Mouse (Mus musculus) E14TG2a.4 (cell line): ENCODE measurements around the gene Ak7.

Experiments used
- CTCF ChIP-seq: conservative IDR thresholded peaks from 2 replicates; pipeline ENCODE4 v1.5.1; 2014; ENCODE audit warnings: low read length
- NANOG ChIP-seq: IDR thresholded peaks from 2 replicates; pipeline ENCODE4 v1.6.1; 2014; ENCODE audit warnings: borderline replicate concordance, low read length, mixed read lengths

- no peak for TF ChIP-seq CTCF
- TF ChIP-seq NANOG, result no peak
Measured at GRCm38 (mm10) chr12:105748114-105748513, 42.3 kb downstream of the Ak7 start.
